In the genomic region with DNA sequence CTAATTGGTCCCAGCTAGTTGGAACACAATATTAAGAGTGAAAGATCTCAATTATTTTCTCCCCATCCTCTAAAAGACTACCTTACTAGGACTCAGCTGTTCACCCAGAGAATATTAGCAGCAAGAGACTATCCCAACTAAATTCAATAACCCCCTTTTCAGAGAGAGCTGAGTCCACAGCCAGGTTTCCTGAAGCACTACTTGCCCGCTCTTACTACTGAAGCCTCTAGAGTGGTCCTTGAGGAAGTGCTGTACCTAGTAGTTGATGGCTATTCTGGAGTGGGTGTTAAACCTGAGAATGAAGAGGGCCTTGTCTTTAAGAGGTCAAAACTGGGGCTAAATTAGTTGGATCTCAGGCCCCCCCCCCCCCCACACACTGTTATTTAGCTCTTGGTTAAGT, we compare ENCODE assay signal across 8 mouse cellular contexts. TPM values are rescaled to one million over a fixed set of nuclear protein-coding genes. Genes with fewer than 3 reads are reported as not detected.
A peak's percentile ranks its signal among the peaks of the same experiment; 100 is the strongest.
DNase-seq lines count a peak whose midpoint lies in the region; ATAC-seq and TF ChIP-seq lines count a peak whose summit lies in the region.
"Had no signal": no experiment of that assay in that cellular context is flagged by ENCODE, and none has a peak within 500 bp of the region (broad histone marks: within the 10 kb centered on the region; RNA-seq: fewer than 3 reads in every experiment).

No protein-coding gene starts in this region.

- no peaks in the 10 kb centered on the region for H3K36me3 ChIP-seq in lung, postnatal 0 days (ENCODE audit: insufficient read depth, low read length)
- H3K36me3 ChIP-seq in forebrain, postnatal 0 days (ENCODE audit: insufficient read depth) = no peaks in the 10 kb centered on the region
- H3K36me3 ChIP-seq in limb, embryonic 13.5 days = no peaks in the 10 kb centered on the region
- no peaks in the 10 kb centered on the region for H3K36me3 ChIP-seq in stomach, embryonic 16.5 days (ENCODE audit: control insufficient read depth, insufficient read depth, low read length)

- H3K9me3 ChIP-seq in lung, postnatal 0 days (ENCODE audit: low read length) = no peaks in the 10 kb centered on the region
- H3K9me3 ChIP-seq in forebrain, postnatal 0 days (ENCODE audit: low read length) = no peaks in the 10 kb centered on the region
- no peaks in the 10 kb centered on the region for H3K9me3 ChIP-seq in limb, embryonic 13.5 days
- no peaks in the 10 kb centered on the region for H3K9me3 ChIP-seq in stomach, embryonic 16.5 days (replicated peaks; ENCODE audit: control insufficient read depth, low read length)

- no peak for ATAC-seq in lung, postnatal 0 days
- ATAC-seq in forebrain, postnatal 0 days = no peak
- ATAC-seq in limb, embryonic 13.5 days (ENCODE audit: low FRiP score, low read depth) = no peak
- ATAC-seq in stomach, embryonic 16.5 days (ENCODE audit: insufficient read depth, low FRiP score) = no peak

- WGBS in lung, postnatal 0 days = 66% methylated on average over 1 of the region's 1 CpGs
- WGBS in lung, adult 2 months = 59% methylated on average over 1 of the region's 1 CpGs
- WGBS in forebrain, postnatal 0 days = 33% methylated on average over 1 of the region's 1 CpGs
- 25% methylated on average over 1 of the region's 1 CpGs for WGBS in limb, embryonic 13.5 days
- WGBS in stomach, embryonic 16.5 days = 57% methylated on average over 1 of the region's 1 CpGs

- H3K4me1 ChIP-seq in lung, postnatal 0 days (ENCODE audit: insufficient read depth, low read depth, low read length) = no peaks in the 10 kb centered on the region
- peaks cover 5% of the 10 kb centered on the region; the same call in 1 of the 2 replicates for H3K4me1 ChIP-seq in lung, adult 2 months (ENCODE audit: control insufficient read depth, insufficient read depth, low read length)
- H3K4me1 ChIP-seq in forebrain, postnatal 0 days (ENCODE audit: insufficient read depth) = peaks cover 15% of the 10 kb centered on the region
- H3K4me1 ChIP-seq in limb, embryonic 13.5 days = peaks cover 35% of the 10 kb centered on the region
- H3K4me1 ChIP-seq in stomach, embryonic 16.5 days (ENCODE audit: control insufficient read depth, insufficient read depth, low read length) = 0 out of 2 replicates have a peak, but pooled peaks cover 12% of the 10 kb centered on the region

- no peaks in the 10 kb centered on the region for H3K27me3 ChIP-seq in lung, postnatal 0 days (replicated peaks; ENCODE audit: insufficient read depth, low read length)
- no peaks in the 10 kb centered on the region for H3K27me3 ChIP-seq in forebrain, postnatal 0 days (ENCODE audit: insufficient read depth, low read length)
- H3K27me3 ChIP-seq in limb, embryonic 13.5 days = no peaks in the 10 kb centered on the region
- H3K27me3 ChIP-seq in stomach, embryonic 16.5 days (ENCODE audit: control insufficient read depth, insufficient read depth, low read length) = no peaks in the 10 kb centered on the region

- no peak overlapping the region; the same call in 1 of the 2 replicates for H3K4me2 ChIP-seq in lung, postnatal 0 days (replicated peaks; ENCODE audit: low read depth, low read length)
- peak overlapping the region; percentile 72 for H3K4me2 ChIP-seq in forebrain, postnatal 0 days (ENCODE audit: low read depth)
- peak overlapping the region; percentile 66 for H3K4me2 ChIP-seq in limb, embryonic 13.5 days (replicated peaks)
- peak overlapping the region; percentile 79 for H3K4me2 ChIP-seq in stomach, embryonic 16.5 days (ENCODE audit: low read depth, low read length)

- peak; percentile 52 for DNase-seq in lung, postnatal 0 days (ENCODE audit: low spot score)
- no peak for DNase-seq in lung, adult 2 months
- DNase-seq in forebrain, postnatal 0 days = peak; percentile 36
- no peak for DNase-seq in layer of hippocampus, adult 9-10 months (ENCODE audit: low spot score)
- no peak for DNase-seq in right cerebral cortex, adult 18-20 months
- DNase-seq: cerebellum, adult 9-10 months had no signal

- H3K27ac ChIP-seq in lung, postnatal 0 days (ENCODE audit: low read length) = no peak overlapping the region
- peak overlapping the region; percentile 97; the same call in 1 of the 2 replicates for H3K27ac ChIP-seq in forebrain, postnatal 0 days (ENCODE audit: low read depth, low read length)
- peak overlapping the region; percentile 97; the same call in 1 of the 2 replicates for H3K27ac ChIP-seq in limb, embryonic 13.5 days
- H3K27ac ChIP-seq in stomach, embryonic 16.5 days (ENCODE audit: low read length) = no peak overlapping the region; the same call in 1 of the 2 replicates

- TF ChIP-seq EP300 in lung, postnatal 0 days (IDR thresholded peaks at IDR 0.05) = no peak

- H3K4me3 ChIP-seq in lung, postnatal 0 days (ENCODE audit: low read depth, low read length) = no peak overlapping the region
- H3K4me3 ChIP-seq in lung, adult 2 months (replicated peaks; ENCODE audit: extremely low read depth, low read depth, low read length) = no peak overlapping the region
- H3K4me3 ChIP-seq in forebrain, postnatal 0 days (ENCODE audit: low read depth, low read length) = peak overlapping the region; percentile 97
- peak overlapping the region; percentile 70 for H3K4me3 ChIP-seq in limb, embryonic 13.5 days
- H3K4me3 ChIP-seq in stomach, embryonic 16.5 days (replicated peaks; ENCODE audit: low read length) = peak overlapping the region; percentile 91

- no peak for TF ChIP-seq POLR2A in lung, adult 2 months (IDR thresholded peaks at IDR 0.05; ENCODE audit: borderline replicate concordance, extremely low read depth, low read depth, low read length)

- H3K9ac ChIP-seq in lung, postnatal 0 days (replicated peaks; ENCODE audit: low read depth) = no peak overlapping the region
- H3K9ac ChIP-seq in forebrain, postnatal 0 days = peak overlapping the region; percentile 99
- peak overlapping the region; percentile 94 for H3K9ac ChIP-seq in limb, embryonic 13.5 days
- peak overlapping the region; percentile 93 for H3K9ac ChIP-seq in stomach, embryonic 16.5 days (ENCODE audit: low read length)

- no peak for TF ChIP-seq CTCF in lung, postnatal 0 days (IDR thresholded peaks at IDR 0.05)
- TF ChIP-seq CTCF in lung, adult 2 months (IDR thresholded peaks at IDR 0.05; ENCODE audit: insufficient read depth, low read length) = no peak
- no peak for TF ChIP-seq CTCF in forebrain, postnatal 0 days (IDR thresholded peaks at IDR 0.05; ENCODE audit: low read depth)

RNA-seq across cellular contexts. Expression of gene Mboat2, which starts 0.6 kb away (rescaled TPM):
- polyA plus RNA-seq in lung, postnatal 0 days (2015; fragmentation: Nextera tagmentation; extraction: Ambion mirVana) = 32.1 and 36.0 TPM in 2 replicates
- 3.0 and 4.0 TPM in 2 replicates for polyA plus RNA-seq in lung, adult 2 months (2012; rRNA removed)
- 60.2 and 69.3 TPM in 2 replicates for total RNA-seq in forebrain, postnatal 0 days (2014; rRNA removed)
- polyA plus RNA-seq in forebrain, postnatal 0 days (2015; fragmentation: Nextera tagmentation; extraction: Ambion mirVana) = 54.0 and 73.2 TPM in 2 replicates
- polyA plus RNA-seq in limb, embryonic 13.5 days (2015; fragmentation: Nextera tagmentation; extraction: Ambion mirVana) = 55.1 and 56.0 TPM in 2 replicates
- 47.3 and 51.8 TPM in 2 replicates for polyA plus RNA-seq in stomach, embryonic 16.5 days (2015; fragmentation: Nextera tagmentation; extraction: Ambion mirVana)

Comparison
In these comparisons a context has a peak if more than half of its experiments do, and no peak if none do; other contexts are left out.
1. DNase-seq: peak in lung, postnatal 0 days (single experiment) and forebrain, postnatal 0 days (single experiment); none in lung, adult 2 months (single experiment), layer of hippocampus, adult 9-10 months (single experiment) and right cerebral cortex, adult 18-20 months (single experiment).
2. H3K27ac ChIP-seq: peak in forebrain, postnatal 0 days (single experiment) and limb, embryonic 13.5 days (single experiment); none in lung, postnatal 0 days (single experiment) and stomach, embryonic 16.5 days (single experiment).
3. H3K4me3 ChIP-seq: peak in forebrain, postnatal 0 days (single experiment), limb, embryonic 13.5 days (single experiment) and stomach, embryonic 16.5 days (single experiment); none in lung, postnatal 0 days (single experiment) and lung, adult 2 months (single experiment).